Mouse (Mus musculus) kidney, adult 9 months (tissue): ENCODE results near the gene Clasp1.

Source experiments
- DNase-seq: peaks from one replicate; pipeline ENCODE4 v3.0.0; 2022

Gene Clasp1

GRCm38 (mm10) chr1:118388757-118389453, at the start of gene Clasp1:
Gene Clasp1, plus strand, starts transcription at chr1:118389058.
- peak; percentile 98 for DNase-seq

DNA sequence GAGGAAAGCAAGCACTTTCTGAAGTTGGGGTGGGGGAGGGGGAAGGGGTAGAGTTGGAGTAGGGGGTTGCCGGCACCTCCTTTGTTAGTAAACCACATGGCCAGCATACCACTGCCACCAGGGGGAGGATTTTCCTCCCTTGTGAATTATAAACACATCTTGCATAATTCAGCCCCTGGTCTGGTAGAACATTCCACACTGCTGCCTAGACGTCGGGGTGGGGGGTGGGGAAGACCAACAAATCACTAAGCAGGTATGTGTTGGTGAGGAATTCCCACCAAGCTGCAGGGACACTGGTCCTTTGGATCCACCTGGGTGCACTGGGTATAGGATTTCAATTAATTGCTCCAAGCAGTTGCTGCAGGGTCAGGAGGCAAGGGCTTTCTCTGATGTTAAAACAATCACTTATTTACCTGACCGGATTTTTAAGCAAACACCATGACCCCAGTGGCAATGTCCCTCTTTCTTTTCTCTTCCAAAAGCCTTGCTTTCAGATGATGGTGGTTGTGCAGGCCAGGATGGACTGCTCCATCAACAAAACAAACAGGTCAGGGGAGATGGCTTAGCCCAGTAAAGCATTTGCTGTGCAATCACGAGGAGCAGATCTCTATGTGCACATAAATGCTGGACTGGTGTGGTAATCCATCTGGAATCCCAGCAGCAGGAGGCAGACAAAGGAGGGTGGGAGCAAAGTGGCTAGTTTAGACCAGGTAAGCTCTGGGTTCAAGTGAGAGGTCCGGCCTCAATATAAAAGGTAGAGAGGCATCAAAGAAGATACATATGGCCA, 45.0 kb upstream of the Clasp1 start:
- DNase-seq: peak; percentile 38

- no peak for DNase-seq
Measured at GRCm38 (mm10) chr1:118349922-118350321, 38.9 kb upstream of the Clasp1 start.

- no peak for DNase-seq
Measured at GRCm38 (mm10) chr1:118359071-118359761, 29.6 kb upstream of the Clasp1 start.

DNA sequence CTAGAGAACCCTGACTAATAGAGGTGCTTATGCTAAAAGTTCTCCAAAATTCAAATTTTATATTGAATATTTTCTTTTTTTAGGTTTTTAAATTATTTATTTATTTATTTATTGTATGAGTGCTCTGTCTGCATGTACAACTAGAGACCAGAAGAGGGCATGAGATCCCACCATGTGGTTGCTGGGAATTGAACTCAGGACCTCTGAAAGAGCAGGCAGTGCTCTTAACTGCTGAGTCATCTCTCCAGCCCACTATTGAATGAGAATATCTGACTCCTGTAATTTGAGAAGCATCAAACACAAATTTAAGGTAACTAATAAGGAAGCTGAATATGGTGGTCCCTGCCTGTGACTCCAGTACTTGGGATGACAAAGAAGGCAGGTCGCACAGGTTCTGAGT, 20.9 kb upstream of the Clasp1 start:
- peak; percentile 25 for DNase-seq

- no peak for DNase-seq
Measured at GRCm38 (mm10) chr1:118368721-118369461, 20.0 kb upstream of the Clasp1 start.

GRCm38 (mm10) chr1:118377784-118378183, 11.1 kb upstream of the Clasp1 start:
- no peak for DNase-seq

DNA sequence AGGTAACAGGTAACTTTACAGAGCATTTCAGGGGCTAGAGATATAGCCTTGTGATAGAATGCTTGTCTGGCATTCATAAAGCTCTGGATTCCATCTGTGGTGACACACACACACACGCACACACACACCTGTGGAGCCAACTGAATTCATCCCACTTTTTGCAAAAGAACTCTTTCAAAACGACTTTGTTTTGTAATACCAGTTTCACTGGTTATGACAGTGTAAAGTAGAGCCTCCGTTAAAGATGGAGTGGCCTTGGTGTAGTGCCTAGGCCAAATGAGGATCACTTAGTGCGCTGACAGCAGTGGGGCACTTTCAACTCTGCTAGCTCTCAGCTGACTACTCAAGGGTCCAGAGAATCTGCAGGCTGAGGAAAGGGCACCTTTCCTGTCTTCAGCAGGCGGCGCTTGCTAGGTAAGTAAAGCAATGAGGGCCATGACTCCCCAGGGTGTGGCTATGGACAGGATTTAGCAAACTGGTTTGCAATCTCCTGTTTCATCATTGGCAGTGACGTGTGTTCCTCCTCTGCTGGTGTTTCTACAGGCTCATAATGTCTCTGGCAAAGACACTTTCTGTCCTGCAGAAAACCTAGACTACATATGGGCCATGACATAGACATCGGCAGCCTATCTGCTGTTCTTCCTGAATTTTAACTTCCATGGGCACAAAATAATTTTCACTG, 8.6 kb upstream of the Clasp1 start:
- DNase-seq: no peak

- DNase-seq: peak; percentile 83
Measured at GRCm38 (mm10) chr1:118388127-118388756, 616 bp upstream of the Clasp1 start.

- DNase-seq: no peak
Measured at GRCm38 (mm10) chr1:118389454-118390265, 802 bp downstream of the Clasp1 start.

GRCm38 (mm10) chr1:118390266-118390660, 1.4 kb downstream of the Clasp1 start:
- DNase-seq: peak; percentile 22

DNA sequence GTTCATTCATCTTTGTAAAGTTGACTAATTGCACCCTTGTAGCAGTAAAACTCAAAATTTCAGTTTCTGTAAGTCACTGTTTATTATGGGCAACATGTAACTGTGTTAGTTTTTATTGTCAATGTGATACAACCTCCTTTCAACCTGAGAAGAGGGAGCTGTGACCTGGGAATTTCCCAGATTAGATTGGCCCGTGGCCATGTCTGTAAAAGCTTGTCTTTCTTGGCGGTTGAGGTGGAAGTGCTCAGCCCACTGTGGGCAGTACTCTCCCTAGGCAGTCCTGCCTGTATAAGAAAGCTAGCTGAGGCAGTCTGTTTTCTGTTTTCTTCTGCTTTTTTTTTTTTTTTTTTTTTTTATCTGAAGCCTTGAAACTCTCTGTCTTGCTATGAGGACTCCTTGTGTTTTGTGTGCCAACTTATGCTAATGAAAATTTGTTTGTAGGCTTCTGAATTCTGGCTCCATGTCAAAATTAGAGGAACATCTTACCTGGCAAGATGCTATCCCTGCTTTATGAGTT, 2.1 kb downstream of the Clasp1 start:
- DNase-seq: no peak

DNA sequence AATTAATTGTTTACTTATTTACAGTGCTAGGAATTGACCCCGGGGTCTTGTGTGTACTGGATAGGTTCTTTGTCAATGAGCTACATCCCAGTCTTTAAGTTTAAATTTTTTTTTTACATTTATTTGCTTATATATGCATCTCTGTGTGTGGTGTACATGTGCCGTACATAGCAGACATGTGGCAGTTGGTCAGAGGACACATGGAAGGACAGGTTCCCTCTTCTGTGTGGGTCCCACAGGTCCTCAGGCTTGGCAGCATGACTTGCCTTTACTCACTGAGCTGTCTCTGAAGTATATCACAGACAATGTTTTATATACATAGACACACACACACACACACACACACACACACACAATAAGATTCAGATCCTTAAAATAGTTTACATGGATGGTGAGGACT, 3.4 kb downstream of the Clasp1 start:
- DNase-seq: no peak

GRCm38 (mm10) chr1:118393916-118394315, 5.1 kb downstream of the Clasp1 start:
- DNase-seq: no peak

GRCm38 (mm10) chr1:118397866-118398265, 9.0 kb downstream of the Clasp1 start:
- no peak for DNase-seq

GRCm38 (mm10) chr1:118398567-118398966, 9.7 kb downstream of the Clasp1 start:
- DNase-seq: no peak

GRCm38 (mm10) chr1:118399625-118400310, 10.9 kb downstream of the Clasp1 start:
- DNase-seq: no peak

GRCm38 (mm10) chr1:118401991-118402390, 13.1 kb downstream of the Clasp1 start:
- no peak for DNase-seq

GRCm38 (mm10) chr1:118402556-118402955, 13.7 kb downstream of the Clasp1 start:
- DNase-seq: no peak

DNA sequence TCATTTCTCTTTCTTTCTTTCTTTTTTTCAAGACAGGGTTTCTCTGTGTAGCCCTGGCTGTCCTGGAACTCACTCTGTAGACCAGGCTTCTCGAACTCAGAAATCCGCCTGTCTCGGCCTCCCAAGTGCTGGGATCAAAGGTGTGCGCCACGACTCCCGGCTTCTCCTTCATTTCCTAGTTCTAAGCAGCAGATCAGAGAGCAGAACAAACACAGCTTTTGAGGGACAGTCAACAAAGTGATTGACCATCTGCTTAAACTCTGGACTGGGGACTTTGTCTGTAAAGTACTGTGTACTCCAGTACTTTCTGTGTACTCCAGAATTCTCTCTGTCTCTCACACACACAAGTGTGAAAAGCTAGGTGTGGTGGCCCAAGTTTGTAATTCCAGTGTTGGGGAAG, 14.1 kb downstream of the Clasp1 start:
- DNase-seq: no peak
